Mouse (Mus musculus) embryonic facial prominence, embryonic 14.5 days (tissue): ENCODE measurements around the gene Rab3il1. TPM values are rescaled to one million over a fixed set of nuclear protein-coding genes. Genes with fewer than 3 reads are reported as not detected.

ENCODE experiments used
- ATAC-seq: fragments of 200-750 bp; cut with Nextera tagmentation; 2 replicates; pipeline ENCODE4 v1.8.0; 2017; ENCODE audit warnings: low read depth, moderate number of reproducible peaks, moderate TSS enrichment
- DNase-seq: peaks from one replicate; pipeline ENCODE4 v3.0.0-alpha.2; 2015; ENCODE audit warnings: low spot score
- H3K27ac ChIP-seq: fragments of 300-500 bp; sonication (generic); replicated peaks from 2 replicates; pipeline ENCODE4 v1.5.1; 2014; ENCODE audit warnings: low read depth, mild to moderate bottlenecking, low read length, moderate library complexity
- H3K27me3 ChIP-seq: fragments of 300-500 bp; sonication (generic); replicated peaks from 2 replicates; pipeline ENCODE4 v1.6.1; 2014; ENCODE audit warnings: low read length; ENCODE audit not compliant: control insufficient read depth, insufficient read depth
- H3K36me3 ChIP-seq: fragments of 300-500 bp; sonication (generic); 2 replicates; pipeline ENCODE4 v1.6.1; 2014; ENCODE audit warnings: low read length, mixed read lengths; ENCODE audit not compliant: control insufficient read depth, insufficient read depth
- H3K4me1 ChIP-seq: fragments of 300-500 bp; sonication (generic); 2 replicates; pipeline ENCODE4 v1.6.1; 2014; ENCODE audit warnings: antibody characterized with exemption, low read length; ENCODE audit not compliant: control insufficient read depth, insufficient read depth
- H3K4me2 ChIP-seq: fragments of 300-500 bp; sonication (generic); 2 replicates; pipeline ENCODE4 v1.6.1; 2014; ENCODE audit warnings: low read depth, mild to moderate bottlenecking, low read length, moderate library complexity, mixed read lengths
- H3K4me3 ChIP-seq: fragments of 300-500 bp; sonication (generic); 2 replicates; pipeline ENCODE4 v1.5.1; 2014; ENCODE audit warnings: low read depth, mild to moderate bottlenecking, low read length
- H3K9ac ChIP-seq: fragments of 300-500 bp; sonication (generic); 2 replicates; pipeline ENCODE4 v1.6.1; 2014; ENCODE audit warnings: low read depth, mild to moderate bottlenecking, low read length, moderate library complexity, mixed read lengths
- H3K9me3 ChIP-seq: fragments of 300-500 bp; sonication (generic); 2 replicates; pipeline ENCODE4 v1.6.1; 2016; ENCODE audit warnings: low read length; ENCODE audit not compliant: control insufficient read depth
- WGBS: fragments of 180-500 bp; shearing (Covaris S2); extraction: QIAGEN DNeasy Blood & Tissue Kit; methylation state at CpG from one replicate; pipeline ENCODE4 v1.1.7; 2014; 5-methylcytosine and 5-hydroxymethylcytosine counted together
- polyA plus RNA-seq: library from polyadenylated mRNA; unstranded; fragments of >200 nt; fragmentation: Nextera tagmentation; extraction: Ambion mirVana; gene quantifications from 2 replicates; pipeline ENCODE4 v1.2.1, GENCODE M21; 2014

Gene Rab3il1
- 48.1 and 54.4 TPM in 2 replicates for polyA plus RNA-seq

DNA sequence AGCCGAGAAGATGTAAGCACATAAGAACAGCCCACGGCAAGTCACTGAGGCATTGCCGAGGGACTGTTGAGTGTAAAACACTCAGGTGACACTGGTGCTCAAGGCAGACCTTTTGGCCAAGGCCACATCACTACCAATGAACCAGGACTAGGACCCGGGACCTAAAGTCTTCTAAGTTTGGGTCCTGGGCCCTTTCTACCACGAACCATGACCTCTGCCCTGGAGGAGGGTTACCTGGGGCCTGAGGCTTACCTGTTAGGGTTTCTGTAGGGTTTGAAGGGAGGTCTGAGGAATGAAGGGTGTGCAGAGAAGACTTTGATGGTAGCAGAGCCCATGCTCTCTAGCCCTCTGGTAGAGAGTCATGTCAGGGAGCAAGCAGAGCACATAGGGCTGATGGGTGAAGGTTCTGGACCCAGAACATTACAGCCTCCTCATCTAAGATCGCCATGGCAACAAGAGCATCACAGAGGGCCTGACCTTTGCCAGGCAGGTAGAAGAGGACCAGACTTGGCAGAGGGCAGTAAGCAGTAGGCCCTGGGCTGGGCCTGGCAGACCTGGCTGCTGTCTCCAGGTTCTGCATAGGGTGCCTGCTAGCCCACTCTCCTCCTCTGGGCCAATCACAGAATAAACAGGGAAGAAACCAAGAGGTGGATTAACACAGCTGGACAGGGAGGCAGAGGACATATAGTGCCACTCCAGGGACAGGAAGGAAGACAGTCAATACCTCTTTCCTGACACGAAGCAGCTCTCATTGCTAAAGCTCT lies at the start of gene Rab3il1, which contains the start of gene Best1:
Gene Rab3il1, plus strand, starts transcription at position 464 of the 764 bp plus-strand sequence.
Gene Best1, minus strand, starts transcription at position 428 of the 764 bp plus-strand sequence.
- Histone ChIP-seq H3K4me3 (no peak within 1 kb of the TSS), H3K27ac (no peak within 1 kb of the TSS), H3K4me2 (no peak within 1 kb of the TSS), H3K9me3 (no peaks in the 10 kb centered on the region), H3K9ac (no peak within 1 kb of the TSS), H3K4me1 (no peaks in the 10 kb centered on the region), H3K36me3 (no peaks in the 10 kb centered on the region), H3K27me3 (no peaks in the 10 kb centered on the region)
- 76% methylated on average over 7 of the region's 7 CpGs for WGBS
- no peak for ATAC-seq
- no peak for DNase-seq

GRCm38 (mm10) chr19:9952390-9952789 lies 49.1 kb upstream of the Rab3il1 start:
- 71% methylated on average over 3 of the region's 3 CpGs for WGBS
- no peak overlapping the region for H3K9ac ChIP-seq
- no peak for ATAC-seq

GRCm38 (mm10) chr19:9952912-9953311 lies 48.6 kb upstream of the Rab3il1 start:
- DNase-seq, result no peak
- no peaks in the 10 kb centered on the region for H3K27me3 ChIP-seq
- ATAC-seq, result no peak
- H3K4me2 ChIP-seq, result no peak overlapping the region
- H3K9ac ChIP-seq, result no peak overlapping the region
- no peak overlapping the region for H3K27ac ChIP-seq
- peaks cover 18% of the 10 kb centered on the region for H3K4me1 ChIP-seq
- no peaks in the 10 kb centered on the region for H3K36me3 ChIP-seq
- no peaks in the 10 kb centered on the region for H3K9me3 ChIP-seq
- 79% methylated on average over 3 of the region's 3 CpGs for WGBS
- H3K4me3 ChIP-seq, result no peak overlapping the region

More at GRCm38 (mm10) chr19:9952390-9952789, 49.1 kb upstream of the Rab3il1 start:
- no peaks in the 10 kb centered on the region for H3K27me3 ChIP-seq
- no peak for DNase-seq
- no peak overlapping the region for H3K4me3 ChIP-seq
- H3K4me1 ChIP-seq, result peaks cover 18% of the 10 kb centered on the region
- H3K36me3 ChIP-seq, result no peaks in the 10 kb centered on the region
- H3K4me2 ChIP-seq, result no peak overlapping the region
- no peaks in the 10 kb centered on the region for H3K9me3 ChIP-seq
- no peak overlapping the region for H3K27ac ChIP-seq

- 22% methylated on average over 7 of the region's 7 CpGs for WGBS
- peak; percentile 91 for ATAC-seq
- Histone ChIP-seq H3K36me3 (no peaks in the 10 kb centered on the region), H3K4me3 (no peak overlapping the region), H3K4me2 (peak overlapping the region; percentile 39), H3K27ac (peak overlapping the region; percentile 94), H3K9ac (peak overlapping the region; percentile 50), H3K27me3 (no peaks in the 10 kb centered on the region), H3K4me1 (peaks cover 18% of the 10 kb centered on the region), H3K9me3 (no peaks in the 10 kb centered on the region)
- peak; percentile 93 for DNase-seq
Measured at GRCm38 (mm10) chr19:9954055-9954810, 47.2 kb upstream of the Rab3il1 start.

DNA sequence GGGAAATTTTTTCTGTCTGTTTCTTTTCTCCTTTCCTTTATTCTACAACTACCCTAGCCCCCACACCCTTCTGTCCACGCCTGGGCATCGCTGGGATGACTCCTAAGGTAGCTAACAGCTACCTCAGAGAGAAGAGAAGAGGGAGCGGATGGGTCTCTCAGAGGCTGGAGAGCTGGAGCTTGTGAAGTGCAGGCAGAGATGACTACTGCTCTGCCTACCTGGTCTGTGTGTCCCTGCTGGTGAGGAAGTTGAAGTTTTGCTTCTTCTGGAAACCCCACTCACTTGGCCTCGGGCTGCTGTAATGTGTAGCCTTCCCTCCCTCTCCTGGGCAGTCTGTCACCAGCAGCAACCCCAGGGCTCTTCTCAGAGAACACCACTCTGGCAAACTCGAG lies 46.7 kb upstream of the Rab3il1 start:
- no peak overlapping the region for H3K4me3 ChIP-seq
- peak overlapping the region; percentile 39 for H3K4me2 ChIP-seq
- no peaks in the 10 kb centered on the region for H3K27me3 ChIP-seq
- H3K9me3 ChIP-seq, result no peaks in the 10 kb centered on the region
- H3K36me3 ChIP-seq, result no peaks in the 10 kb centered on the region
- DNase-seq (no peak), ATAC-seq (peak; percentile 53)
- WGBS, result 33% methylated on average over 5 of the region's 5 CpGs
- peaks cover 18% of the 10 kb centered on the region for H3K4me1 ChIP-seq
- H3K9ac ChIP-seq, result peak overlapping the region; percentile 50
- peak overlapping the region; percentile 94 for H3K27ac ChIP-seq

- DNase-seq, result no peak
- no peaks in the 10 kb centered on the region for H3K36me3 ChIP-seq
- 73% methylated on average over 1 of the region's 1 CpGs for WGBS
- ATAC-seq, result no peak
- peak overlapping the region; percentile 50; the same call in 1 of the 2 replicates for H3K9ac ChIP-seq
- peak overlapping the region; percentile 94 for H3K27ac ChIP-seq
- no peak overlapping the region for H3K4me3 ChIP-seq
- H3K9me3 ChIP-seq, result no peaks in the 10 kb centered on the region
- no peaks in the 10 kb centered on the region for H3K27me3 ChIP-seq
- H3K4me1 ChIP-seq, result peaks cover 18% of the 10 kb centered on the region
- no peak overlapping the region for H3K4me2 ChIP-seq
Measured at GRCm38 (mm10) chr19:9955438-9955837, 46.0 kb upstream of the Rab3il1 start.

- no peak for ATAC-seq
- H3K36me3 ChIP-seq, result no peaks in the 10 kb centered on the region
- H3K4me2 ChIP-seq, result no peak overlapping the region
- no peak overlapping the region for H3K27ac ChIP-seq
- H3K9ac ChIP-seq, result no peak overlapping the region
- no peaks in the 10 kb centered on the region for H3K27me3 ChIP-seq
- H3K4me1 ChIP-seq, result peaks cover 18% of the 10 kb centered on the region
- H3K9me3 ChIP-seq, result no peaks in the 10 kb centered on the region
- DNase-seq, result no peak
- WGBS, result 75% methylated on average over 4 of the region's 4 CpGs
- no peak overlapping the region for H3K4me3 ChIP-seq
Measured at GRCm38 (mm10) chr19:9956624-9957388, 44.7 kb upstream of the Rab3il1 start.

- no peak overlapping the region for H3K4me3 ChIP-seq
- H3K9me3 ChIP-seq, result no peaks in the 10 kb centered on the region
- no peaks in the 10 kb centered on the region for H3K36me3 ChIP-seq
- no peak overlapping the region for H3K9ac ChIP-seq
- WGBS, result 89% methylated on average over 5 of the region's 5 CpGs
- DNase-seq (no peak), ATAC-seq (no peak)
- no peak overlapping the region for H3K4me2 ChIP-seq
- peaks cover 18% of the 10 kb centered on the region for H3K4me1 ChIP-seq
- H3K27me3 ChIP-seq, result no peaks in the 10 kb centered on the region
- H3K27ac ChIP-seq, result no peak overlapping the region
Measured at GRCm38 (mm10) chr19:9957965-9958364, 43.5 kb upstream of the Rab3il1 start.
